Mouse (Mus musculus) spleen, postnatal 10 days (tissue): Measurements from ENCODE around the gene Prph.
"Not testable (repeated sequence)": the region's sequence is repeated elsewhere in the genome, so short reads cannot be mapped to it uniquely, and the experiment has no call there.

Experiments
- DNase-seq, 2 experiments: peaks; one replicate each; pipeline ENCODE4 v3.0.0; 2021 to 2022; ENCODE audit warnings: low spot score in 2 of 2

Prph gene

DNA sequence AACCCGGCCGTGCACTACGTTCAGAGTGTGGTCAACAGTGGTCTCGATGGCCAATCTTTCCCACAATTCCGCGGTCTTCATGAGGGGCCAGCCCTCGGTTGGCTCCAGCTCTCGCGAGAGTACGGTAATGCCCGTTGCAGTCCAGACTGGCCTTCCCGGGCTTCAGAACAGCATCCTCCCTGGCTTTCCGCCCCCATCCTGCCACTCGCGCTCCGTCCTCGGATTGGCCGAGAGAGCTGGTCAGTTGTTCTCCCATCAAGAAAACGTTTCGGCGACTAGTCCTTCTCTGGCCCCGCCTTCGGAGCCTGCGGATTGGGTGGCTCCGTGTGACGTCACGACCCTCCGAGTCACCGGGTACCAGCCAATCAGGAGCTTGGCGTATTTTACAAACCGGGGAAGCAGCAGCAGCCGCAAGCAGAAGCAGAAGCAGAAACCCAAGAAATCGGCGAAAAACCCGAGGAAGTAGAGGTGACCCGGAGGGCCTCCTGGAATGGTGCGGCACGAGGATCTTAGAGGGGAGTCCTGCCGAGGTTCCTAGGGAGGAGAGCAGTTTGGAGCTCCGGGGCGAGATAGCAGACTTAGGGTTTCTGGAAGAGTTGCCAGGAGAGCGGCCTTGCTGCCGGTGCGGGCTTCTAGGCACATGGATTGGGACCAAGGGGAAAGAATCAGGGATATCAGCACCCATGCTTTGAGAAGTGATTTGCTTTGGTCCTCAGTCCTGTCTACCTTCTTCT, 19.8 kb downstream of the Prph start:
- DNase-seq: peak; percentile 98 to 99

DNA sequence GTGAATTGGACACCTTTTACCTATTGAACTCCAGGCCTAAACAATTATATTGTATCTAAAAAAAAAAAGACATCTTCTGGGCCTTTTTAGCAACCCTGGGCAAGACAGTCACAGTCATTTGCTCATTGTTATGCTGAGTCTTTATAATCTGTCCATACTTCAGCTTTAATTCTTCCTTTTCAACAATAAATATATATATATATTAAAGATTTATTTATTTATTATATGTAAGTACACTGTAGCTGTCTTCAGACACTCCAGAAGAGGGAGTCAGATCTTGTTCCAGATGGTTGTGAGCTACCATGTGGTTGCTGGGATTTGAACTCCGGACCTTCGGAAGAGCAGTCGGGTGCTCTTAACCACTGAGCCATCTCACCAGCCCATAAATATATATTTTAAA, 21.0 kb downstream of the Prph start:
- not testable (repeated sequence) for DNase-seq

DNA sequence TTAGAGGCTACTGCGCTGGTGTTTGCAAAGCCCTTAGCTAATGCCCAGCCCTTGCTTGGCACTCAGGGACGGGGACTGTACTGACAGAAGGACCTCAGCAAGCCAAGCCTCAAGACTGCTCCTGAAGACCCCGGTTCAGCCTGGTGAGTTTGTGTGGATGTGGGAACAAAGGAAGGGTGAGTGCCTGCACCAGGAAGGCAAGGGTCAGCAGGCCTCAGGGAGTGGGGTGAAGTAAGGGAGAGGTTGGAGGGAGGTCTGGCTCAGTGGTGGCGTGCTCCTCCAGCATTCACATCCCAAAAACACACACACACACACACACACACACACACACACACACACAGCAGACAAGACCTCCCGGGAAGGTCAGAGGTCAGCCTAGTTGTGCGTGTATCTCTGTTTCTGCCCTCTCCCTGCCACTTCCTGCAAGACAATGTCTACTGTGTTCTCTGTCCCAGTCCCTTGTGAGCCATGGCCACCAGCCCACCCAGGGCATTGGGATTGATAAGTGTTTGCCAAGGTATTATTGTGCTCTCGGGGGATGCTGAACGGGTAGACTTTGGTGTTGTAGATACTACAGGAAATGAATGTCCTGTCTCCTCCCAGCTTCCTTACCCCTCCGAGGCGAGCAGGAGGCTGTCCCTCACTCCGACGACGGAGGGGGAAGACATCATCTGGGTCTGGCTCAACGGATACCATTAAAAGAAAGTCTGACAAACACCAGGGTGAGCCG, 23.4 kb downstream of the Prph start:
- DNase-seq: no peak

DNA sequence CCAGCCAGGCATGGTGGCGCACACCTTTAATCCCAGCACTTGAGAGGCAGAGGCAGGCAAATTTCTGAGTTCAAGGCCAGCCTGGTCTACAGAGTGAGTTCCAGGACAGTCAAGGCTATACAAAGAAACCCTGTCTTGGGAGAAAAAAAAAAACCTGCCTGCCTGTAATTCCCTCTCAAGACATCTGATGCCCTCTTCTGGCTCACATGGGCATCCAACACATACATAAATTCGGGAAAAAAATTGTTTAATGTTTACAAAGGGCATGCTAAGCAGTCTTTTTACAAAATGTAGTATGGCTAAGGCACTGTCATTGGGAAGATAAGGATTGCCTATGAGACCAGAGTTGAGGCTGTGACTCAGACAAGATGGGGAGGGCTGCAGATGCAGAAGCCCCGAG, 24.8 kb downstream of the Prph start:
- no peak for DNase-seq

DNA sequence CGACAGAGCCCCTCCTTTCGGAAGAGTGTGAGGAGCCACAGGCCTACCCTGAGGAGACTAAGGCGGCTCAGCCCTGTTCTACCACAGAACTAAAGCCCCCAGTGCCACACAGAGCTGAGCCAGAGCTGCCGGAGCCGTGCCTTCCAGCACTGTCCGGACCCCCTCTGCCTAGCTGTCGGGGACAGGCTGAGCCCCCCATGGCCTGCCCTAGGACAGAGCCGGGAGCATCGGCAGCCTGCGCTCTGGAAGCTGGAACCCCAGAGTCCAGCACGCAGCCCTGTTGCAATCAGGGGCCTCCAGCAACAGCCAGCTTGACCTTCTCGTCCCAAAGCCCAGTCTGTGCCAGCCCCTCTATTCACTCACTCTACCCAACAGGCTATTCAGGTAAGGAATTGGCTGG, 27.3 kb downstream of the Prph start:
- no peak for DNase-seq

DNA sequence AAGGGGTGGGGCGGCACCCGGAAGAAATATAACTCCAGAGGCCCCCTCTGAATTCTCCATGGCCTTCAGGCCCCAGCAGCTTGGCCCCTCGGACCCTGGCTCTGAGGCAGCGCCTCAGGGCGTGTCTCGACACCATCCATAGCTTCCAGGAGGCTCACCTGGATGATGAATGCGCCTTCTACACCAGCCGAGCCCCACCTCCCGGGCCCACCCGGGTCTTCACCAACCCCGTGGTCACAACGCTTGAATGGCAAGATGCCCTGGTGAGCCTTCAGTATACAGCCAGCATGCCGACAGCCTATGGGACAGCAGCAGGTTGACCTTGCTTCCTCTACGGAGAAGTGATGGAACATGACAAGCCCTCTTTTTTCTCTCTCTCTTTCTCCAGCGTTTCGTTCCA, 27.9 kb downstream of the Prph start:
- no peak for DNase-seq

DNA sequence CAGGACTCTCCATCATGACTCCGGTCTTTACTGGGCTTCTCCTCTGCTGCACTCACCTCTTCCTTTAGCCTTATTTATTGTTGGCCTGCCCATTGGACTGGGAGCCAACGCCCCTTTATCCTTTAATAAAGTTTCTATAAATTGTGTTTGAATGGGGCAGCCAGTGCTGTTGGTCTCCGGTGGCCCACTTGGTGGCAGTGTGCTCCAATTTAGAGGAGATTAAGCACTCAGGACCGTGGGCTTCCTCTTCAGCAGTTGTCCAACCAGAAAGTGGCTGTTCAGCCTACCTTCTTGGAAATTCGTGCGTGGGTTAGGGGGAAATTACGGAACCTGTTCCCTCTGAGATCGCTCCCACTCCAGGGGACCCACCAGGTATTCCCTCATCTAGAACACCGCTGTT, 28.3 kb downstream of the Prph start:
- DNase-seq: peak in 1 of 2 experiments; percentile 66

DNA sequence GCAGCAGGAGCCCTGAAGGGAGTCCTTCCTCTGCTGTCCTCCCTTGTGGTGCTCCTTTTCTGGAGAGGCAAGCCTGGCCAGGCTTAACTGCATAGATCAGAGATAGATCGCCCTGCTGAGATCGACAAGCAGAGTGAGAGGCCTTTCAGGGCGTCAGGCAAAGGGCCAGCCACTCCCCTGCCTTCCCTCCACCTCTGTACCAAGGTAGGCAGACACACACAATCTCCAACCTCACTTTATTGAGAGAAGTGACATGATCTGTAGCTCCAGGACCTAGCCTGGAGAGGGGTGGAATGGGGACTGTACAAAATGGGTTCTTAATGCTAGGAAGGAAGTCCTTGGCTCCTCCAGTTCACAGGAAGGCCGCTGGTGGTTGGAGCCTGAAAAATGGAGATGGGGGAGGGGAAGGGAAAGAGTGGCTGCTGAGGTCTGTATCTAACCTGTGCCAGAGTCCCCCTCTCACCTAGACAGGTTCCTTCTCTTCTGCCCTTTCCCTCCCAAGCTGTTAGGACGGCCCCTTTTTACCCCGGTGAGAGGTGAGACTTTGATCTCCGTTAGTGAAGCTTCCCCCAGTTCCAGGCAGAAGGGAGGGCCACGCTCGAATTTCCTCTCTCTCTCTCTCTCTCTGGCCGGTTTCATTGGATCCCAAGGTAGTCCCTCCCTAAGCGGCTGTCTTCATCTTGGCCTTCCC, 29.0 kb downstream of the Prph start:
- no peak for DNase-seq

DNA sequence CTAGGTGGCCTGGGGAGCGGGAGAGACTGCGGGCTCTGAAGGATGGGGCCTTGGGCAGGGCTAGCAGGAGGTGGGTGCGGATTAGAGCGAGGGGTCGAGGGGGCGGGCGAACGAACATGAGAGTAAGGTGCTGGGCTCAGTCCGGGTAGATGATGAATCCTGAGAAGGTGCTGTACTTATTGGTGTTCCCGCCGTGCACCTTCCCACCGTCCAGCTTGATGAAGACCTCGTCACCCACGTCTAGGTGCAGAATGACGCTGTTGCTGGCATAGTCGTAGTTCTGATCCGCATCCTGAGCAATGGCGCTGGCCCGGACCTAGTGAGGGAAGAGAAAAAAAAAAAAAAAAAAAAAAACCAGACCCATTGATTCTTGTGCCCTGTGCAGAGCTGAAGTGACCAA, 29.6 kb downstream of the Prph start:
- no peak for DNase-seq

DNA sequence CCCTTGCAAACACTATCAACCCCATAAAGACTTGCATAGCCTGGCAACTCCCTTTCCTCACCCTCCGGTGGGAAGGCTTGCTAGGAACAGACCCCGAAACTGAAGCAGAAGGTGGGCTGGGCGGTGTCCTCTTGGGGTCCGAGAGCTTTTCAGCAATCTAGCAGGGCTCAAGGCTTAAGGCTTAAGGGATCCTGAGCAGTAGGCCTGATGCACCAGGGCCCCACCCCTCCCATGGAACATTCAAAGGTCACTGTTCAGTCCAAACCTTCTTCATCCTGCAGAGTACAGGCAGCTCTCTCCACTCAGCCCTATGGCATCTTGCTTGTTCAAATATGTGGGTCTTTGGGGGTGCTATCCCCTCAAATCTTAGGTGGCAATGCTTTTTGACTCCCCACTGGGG, 31.0 kb downstream of the Prph start:
- no peak for DNase-seq

DNA sequence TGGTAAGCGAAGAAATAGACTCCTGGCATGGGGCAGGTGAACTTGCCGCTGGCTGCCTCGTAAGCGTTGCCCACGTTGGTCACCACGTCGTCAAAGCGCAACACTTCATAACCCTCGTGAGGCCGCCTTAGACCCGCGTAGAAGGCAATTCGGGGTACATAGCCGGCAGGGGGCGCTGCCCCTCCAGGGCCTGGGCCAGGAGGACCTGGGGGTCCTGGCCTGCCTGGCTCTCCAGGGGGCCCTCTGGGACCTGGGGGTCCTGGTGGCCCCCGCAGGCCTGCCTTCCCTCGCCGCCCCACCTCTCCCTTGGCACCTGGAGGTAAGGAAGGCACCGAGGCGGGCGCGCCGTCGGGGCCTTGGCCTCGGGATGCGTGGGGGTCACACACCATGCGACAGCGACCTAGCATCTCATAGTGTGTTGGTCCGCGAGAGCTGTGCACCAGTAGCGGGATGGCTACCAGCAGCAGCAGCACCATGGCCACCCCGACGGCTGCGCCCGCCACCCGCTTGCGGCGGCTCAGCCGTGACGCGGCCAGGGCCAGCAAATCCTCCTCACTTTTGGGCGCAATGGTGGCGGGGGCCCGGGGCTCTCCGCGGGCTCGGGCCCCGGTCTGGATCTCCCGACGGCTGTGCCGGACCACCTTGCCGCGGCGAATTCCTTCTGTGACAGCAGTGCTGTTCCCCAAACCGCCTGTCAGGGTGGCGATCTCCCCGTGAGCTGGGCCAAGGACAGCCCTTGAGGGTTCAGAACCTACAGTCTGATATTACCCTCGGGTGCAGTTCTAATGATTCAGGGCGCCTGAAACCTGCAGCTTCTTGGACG, 32.5 kb downstream of the Prph start, which contains the start of gene C1ql4:
Gene C1ql4, minus strand, starts transcription at position 565 of the 823 bp plus-strand sequence.
- DNase-seq: peak in 1 of 2 experiments; percentile 72

DNA sequence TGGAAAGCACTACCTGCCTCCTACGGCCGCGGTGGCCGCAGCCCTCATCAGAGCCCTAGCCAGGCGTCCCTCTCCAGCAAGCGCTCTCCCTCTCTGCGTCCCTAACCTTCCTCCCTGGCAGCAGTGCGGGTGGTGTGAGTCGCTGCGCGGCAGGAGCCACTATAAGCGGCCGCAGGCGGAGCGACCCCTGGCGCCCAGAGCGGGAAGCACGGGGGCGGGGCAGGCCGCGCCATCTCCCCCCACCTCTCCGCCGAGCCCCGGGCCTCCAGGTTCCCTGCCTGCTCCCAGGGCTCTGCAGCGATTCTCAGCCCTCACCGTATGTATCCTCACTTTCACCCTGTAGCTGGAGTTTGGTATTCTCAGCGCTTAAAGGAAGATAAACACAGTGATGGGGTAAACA, 33.3 kb downstream of the Prph start:
- DNase-seq: peak; percentile 65 to 84

DNA sequence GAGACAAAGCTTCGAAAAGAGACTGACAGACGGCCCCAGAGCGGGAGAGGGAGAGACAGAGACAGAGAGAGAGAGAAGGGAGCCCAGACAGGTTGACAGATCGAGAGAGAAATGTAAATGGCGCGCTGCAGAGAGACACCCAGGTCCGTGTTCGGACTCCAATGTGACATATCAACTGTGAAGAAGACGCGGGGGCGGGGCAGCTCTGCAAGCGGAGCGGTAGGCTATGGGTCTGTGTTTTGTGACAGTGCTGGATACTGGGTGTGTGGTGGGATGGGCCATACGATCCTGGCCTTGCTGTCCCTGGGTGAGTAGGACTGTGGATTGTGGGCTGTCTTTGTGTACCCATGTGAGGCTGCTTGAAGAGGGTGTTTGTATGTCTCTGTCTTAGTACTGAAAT, 34.1 kb downstream of the Prph start:
- DNase-seq: no peak

DNA sequence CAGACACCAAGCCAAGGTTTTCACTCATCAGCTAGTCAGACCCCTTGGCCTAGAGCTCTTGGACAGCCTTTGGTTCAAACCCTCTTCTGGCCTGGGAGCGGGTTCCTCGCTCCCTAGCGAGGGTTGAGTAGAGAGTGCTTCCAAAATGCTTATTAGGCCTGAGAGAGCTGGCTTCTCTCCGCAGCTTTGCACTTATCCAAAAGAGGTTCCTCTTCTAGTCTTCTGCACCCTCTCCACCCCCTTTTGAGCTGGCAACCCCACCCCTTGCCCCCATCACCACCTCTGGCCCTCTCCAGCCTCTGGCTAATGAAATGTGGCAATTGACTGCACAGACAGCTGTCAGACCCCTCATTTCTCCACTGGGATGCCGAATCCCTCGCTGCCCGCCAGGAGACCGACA, 37.9 kb downstream of the Prph start, which contains the start of gene Dnajc22:
Gene Dnajc22, plus strand, starts transcription at position 301 of the 400 bp plus-strand sequence.
- DNase-seq: no peak

DNA sequence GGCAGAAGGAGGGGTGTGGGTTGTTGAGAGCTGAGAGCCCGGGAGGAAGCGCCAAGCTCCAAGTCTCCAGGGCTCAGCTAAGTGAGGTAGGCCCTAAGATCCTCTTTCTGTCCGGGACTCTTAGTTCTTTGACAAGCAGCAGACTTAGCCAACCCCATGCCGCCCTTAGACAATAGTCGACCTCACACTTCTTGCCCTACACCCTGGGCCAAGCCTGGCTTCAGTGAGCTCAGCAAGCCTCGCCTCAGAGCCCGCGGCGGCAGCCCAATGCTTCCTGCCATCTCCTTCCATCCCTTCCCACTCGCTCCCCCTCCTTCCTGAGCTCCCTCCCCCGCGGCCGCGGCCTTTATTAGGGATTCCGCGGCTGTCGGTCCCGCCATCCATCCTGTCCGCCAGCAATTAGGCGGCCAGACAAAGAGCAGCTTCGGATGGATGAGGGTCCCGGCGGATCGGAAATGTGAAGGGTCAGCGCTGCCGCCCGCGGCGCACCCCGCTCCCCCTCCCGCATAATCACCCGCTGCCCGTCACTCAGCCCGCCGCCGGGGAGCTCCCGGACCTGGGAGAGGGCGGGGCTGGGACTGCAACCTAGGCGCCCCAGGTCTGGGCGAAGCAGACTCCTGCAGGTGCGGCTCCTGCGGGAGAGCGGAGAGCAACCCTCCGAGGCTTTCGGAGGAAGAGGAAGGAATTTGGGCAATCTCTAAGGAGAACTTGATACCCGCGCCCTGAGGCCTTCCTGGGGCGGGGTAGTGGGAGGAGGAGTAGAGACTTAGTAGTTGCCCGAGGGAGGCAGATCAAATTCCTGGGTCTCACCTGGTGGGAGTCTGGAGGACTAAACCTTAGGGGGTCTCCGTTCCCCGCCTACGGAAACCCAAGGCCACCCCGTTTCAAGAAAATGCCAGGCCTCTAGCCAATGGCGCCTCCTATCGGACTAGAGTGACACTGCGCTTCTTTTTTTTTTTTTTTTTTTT, 38.6 kb downstream of the Prph start:
- DNase-seq: peak in 1 of 2 experiments; percentile 42

DNA sequence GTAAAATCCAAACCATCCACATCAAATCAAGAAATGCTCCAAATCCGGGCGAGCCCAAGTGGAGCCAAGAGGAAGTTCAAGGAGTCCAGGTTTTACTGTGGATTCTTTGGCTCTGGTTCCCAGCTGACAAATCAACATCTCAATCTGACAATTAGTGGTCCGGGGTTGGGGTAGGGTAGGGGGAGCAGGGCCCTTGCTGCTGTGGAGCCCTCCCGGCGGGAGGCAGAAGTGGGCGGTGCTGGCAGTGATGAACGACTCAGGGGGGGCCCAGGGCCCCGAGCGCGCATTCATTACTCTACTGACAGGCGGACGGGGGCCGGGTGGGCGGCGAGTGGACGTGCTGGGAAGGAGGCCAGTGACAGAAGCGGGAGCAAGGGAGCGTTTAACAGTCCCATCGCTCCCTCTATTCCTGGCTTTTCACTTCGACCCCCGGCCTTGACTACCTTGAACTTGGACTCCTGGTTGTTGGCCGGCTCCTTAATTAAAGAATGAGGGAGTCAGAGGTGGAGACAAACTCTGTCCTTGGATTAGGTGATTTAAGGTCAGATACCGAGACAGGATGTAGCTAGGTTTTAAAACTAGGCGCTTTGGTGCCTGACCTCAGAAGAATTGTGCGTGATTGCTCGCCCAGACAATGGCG, 39.8 kb downstream of the Prph start:
- no peak for DNase-seq

DNA sequence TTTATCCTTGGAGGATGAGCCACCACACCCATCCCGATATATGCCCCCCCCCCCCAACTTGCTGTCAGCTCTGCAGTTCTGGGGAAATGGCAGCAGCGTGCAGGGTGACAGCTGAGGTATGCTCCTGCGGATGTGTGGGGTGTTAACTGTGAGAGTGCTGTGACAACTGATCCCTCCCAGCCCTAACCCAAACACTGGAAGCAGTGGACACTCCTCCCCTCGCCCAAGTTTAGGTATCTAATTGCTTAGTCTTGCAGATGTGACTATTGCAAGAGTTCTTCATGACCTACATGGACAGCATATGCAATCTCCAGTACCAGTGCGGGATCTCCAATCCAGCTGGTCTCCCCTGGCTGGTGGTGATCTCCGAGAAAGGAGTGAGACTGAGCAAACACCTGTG, 40.4 kb downstream of the Prph start:
- no peak for DNase-seq

DNA sequence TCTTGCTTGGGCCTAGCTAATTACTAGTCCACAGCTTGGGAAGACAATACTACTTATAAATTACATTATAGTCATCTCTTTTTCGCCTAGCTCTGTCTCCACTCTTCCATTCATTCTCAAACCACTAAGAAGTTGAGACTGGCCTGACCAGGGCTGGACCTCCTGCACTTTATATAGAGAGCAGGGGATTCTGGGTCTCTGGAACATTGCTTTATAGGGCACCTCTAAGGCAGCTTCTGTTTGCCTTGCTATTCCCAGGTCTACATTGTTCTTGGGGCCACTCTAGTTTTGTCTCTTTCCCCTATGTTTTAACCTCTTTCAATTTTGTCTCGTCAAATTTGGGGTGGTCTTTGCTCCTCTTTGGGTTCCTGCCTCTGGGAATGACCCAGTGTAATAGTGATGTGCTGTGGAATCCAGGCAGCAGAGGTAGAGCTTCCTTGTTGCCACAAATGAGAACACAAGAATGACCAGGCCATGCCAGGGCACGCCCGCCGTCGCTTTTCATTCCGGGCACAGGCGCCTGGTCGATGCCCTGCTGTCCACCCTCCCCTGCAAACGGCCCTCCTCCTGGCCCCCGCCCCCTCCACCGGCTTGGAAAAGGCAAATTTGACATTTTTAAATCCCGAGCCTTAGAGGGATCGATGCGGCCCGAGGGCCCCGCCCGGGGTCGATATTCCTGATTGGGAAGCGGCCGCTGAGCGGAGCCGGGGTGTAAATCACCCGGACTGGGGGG, 41.3 kb downstream of the Prph start:
- DNase-seq: no peak

DNA sequence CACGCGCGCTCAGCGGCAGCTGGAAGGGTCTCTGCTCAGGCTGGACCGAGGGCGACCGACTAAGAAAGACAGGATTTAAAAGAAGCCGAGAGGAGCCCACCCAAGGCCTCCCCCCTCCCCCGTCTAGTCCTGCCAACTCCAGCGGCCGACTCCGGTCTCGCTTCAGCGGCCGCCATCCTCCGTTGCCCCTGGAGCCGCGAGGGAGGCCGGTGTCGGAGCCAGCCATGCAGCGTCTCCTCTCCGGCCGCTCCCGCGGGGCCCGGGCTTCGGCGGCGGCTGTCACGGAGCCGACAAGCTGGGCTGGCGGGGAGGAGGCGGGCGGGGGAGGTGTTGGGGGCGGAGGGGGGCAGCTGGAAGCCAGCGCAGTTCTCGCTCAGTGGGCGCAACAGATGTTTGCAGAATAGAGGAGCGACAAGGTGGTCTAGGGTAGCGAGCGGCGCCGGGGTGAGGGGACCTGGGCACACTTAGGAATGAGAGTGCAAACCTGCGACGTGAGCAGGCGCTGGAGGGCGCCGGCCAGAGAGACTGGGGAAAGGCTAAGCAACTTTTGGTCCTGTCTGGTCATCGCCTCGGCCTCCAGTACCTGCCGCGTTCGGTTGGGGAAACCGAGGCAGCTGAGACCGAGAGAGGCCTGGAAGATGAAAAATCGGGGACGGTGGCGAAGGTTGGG, 42.0 kb downstream of the Prph start:
- no peak for DNase-seq
